Mouse (Mus musculus) hindbrain, embryonic 16.5 days (tissue): ENCODE data around the gene Gm14418. TPM values are rescaled to one million over a fixed set of nuclear protein-coding genes. Genes with fewer than 3 reads are reported as not detected.
"Not testable (repeated sequence)": the region's sequence is repeated elsewhere in the genome, so short reads cannot be mapped to it uniquely, and the experiment has no call there.

Source experiments
- ATAC-seq: fragments of 200-750 bp; cut with Nextera tagmentation; 2 replicates; pipeline ENCODE4 v1.8.0; 2017; ENCODE audit warnings: moderate TSS enrichment, moderate library complexity
- H3K27ac ChIP-seq: fragments of 300-500 bp; sonication (generic); 2 replicates; pipeline ENCODE4 v1.5.1; 2014; ENCODE audit warnings: low read depth, mild to moderate bottlenecking, control low read depth, low read length, moderate library complexity
- H3K27me3 ChIP-seq: fragments of 300-500 bp; sonication (generic); replicated peaks from 2 replicates; pipeline ENCODE4 v1.6.1; 2014; ENCODE audit warnings: low read length; ENCODE audit not compliant: control insufficient read depth, insufficient read depth
- H3K36me3 ChIP-seq: fragments of 300-500 bp; sonication (generic); 2 replicates; pipeline ENCODE4 v1.6.1; 2014; ENCODE audit warnings: mild to moderate bottlenecking, low read length, moderate library complexity, mixed read lengths; ENCODE audit not compliant: control insufficient read depth, insufficient read depth
- H3K4me1 ChIP-seq: fragments of 300-500 bp; sonication (generic); 2 replicates; pipeline ENCODE4 v1.6.1; 2014; ENCODE audit warnings: low read depth, low read length; ENCODE audit not compliant: control insufficient read depth, insufficient read depth
- H3K4me2 ChIP-seq: fragments of 300-500 bp; sonication (generic); 2 replicates; pipeline ENCODE4 v1.6.1; 2014; ENCODE audit warnings: mild to moderate bottlenecking, low read length, control low read depth, moderate library complexity
- H3K4me3 ChIP-seq: fragments of 300-500 bp; sonication (generic); 2 replicates; pipeline ENCODE4 v1.5.1; 2014; ENCODE audit warnings: mild to moderate bottlenecking, low read length, control low read depth, moderate library complexity
- H3K9ac ChIP-seq: fragments of 300-500 bp; sonication (generic); 2 replicates; pipeline ENCODE4 v1.6.1; 2014; ENCODE audit warnings: low read depth, mild to moderate bottlenecking, control low read depth, low read length, moderate library complexity
- H3K9me3 ChIP-seq: fragments of 300-500 bp; sonication (generic); 2 replicates; pipeline ENCODE4 v1.6.1; 2014; ENCODE audit warnings: mild to moderate bottlenecking, low read length, moderate library complexity; ENCODE audit not compliant: control insufficient read depth
- WGBS: fragments of 180-500 bp; shearing (Covaris S2); extraction: QIAGEN DNeasy Blood & Tissue Kit; methylation state at CpG from one replicate; pipeline ENCODE4 v1.1.7; 2014; 5-methylcytosine and 5-hydroxymethylcytosine counted together
- polyA plus RNA-seq: library from polyadenylated mRNA; unstranded; fragments of >200 nt; fragmentation: Nextera tagmentation; extraction: Ambion mirVana; gene quantifications from 2 replicates; pipeline ENCODE4 v1.2.1, GENCODE M21; 2015

Gene Gm14418
- polyA plus RNA-seq, result 8.9 and 9.7 TPM in 2 replicates

- WGBS, result 39% methylated on average over 6 of the region's 6 CpGs
- not testable (repeated sequence) for H3K9ac ChIP-seq, H3K27me3 ChIP-seq, H3K4me1 ChIP-seq, H3K27ac ChIP-seq, ATAC-seq, H3K36me3 ChIP-seq, H3K9me3 ChIP-seq, H3K4me2 ChIP-seq
- peak within 1 kb of the TSS; percentile 30; the same call in 1 of the 2 replicates for H3K4me3 ChIP-seq
These were observed at the start of gene Gm14418 for GRCm38 (mm10) chr2:177398096-177398495. Gene Gm14418 (minus strand): TSS chr2:177398320.

Other genes starting within 250 kb of the Gm14418 start
- gene Gm14410, start 191.9 kb downstream of the Gm14418 start, polyA plus RNA-seq, result 37.9 and 44.8 TPM in 2 replicates
- gene Gm14409, start 131.3 kb downstream of the Gm14418 start, polyA plus RNA-seq, result not detected in 2 replicates
- gene Gm14412, start 74.0 kb downstream of the Gm14418 start, polyA plus RNA-seq, result 0.13 and 0.22 TPM in 2 replicates
- 6.4 and 7.0 TPM in 2 replicates for gene Zfp970, start 66.4 kb upstream of the Gm14418 start, polyA plus RNA-seq
- 3.5 and 5.2 TPM in 2 replicates for gene Gm14403, start 99.9 kb upstream of the Gm14418 start, polyA plus RNA-seq
- gene Gm14406, start 179.9 kb upstream of the Gm14418 start, polyA plus RNA-seq, result not detected in 2 replicates